Mouse (Mus musculus) liver, adult 2 months (tissue): ENCODE data around the gene Stk10. TPM values are rescaled to one million over a fixed set of nuclear protein-coding genes. Genes with fewer than 3 reads are reported as not detected.

Source experiments
- DNase-seq: peaks from one replicate; pipeline ENCODE4 v3.0.0-alpha.2; 2011; ENCODE audit warnings: low read depth, low spot score; ENCODE audit errors: extremely low read depth
- H3K27ac ChIP-seq: fragments of 200-500 bp; replicated peaks from 2 replicates; pipeline ENCODE4 v1.5.1; 2012; ENCODE audit warnings: low read depth, mild to moderate bottlenecking, control low read depth, inconsistent platforms, low read length; ENCODE audit not compliant: insufficient read depth
- H3K27me3 ChIP-seq: fragments of 200-500 bp; 2 replicates; pipeline ENCODE4 v1.6.1; 2012; ENCODE audit warnings: mild to moderate bottlenecking, moderate library complexity, low read length, inconsistent platforms; ENCODE audit not compliant: control insufficient read depth, insufficient read depth
- H3K36me3 ChIP-seq: fragments of 200-500 bp; 2 replicates; pipeline ENCODE4 v1.6.1; 2012; ENCODE audit warnings: low read length, inconsistent platforms; ENCODE audit not compliant: control insufficient read depth, insufficient read depth
- H3K4me1 ChIP-seq: fragments of 200-500 bp; 2 replicates; pipeline ENCODE4 v1.6.1; 2011; ENCODE audit warnings: low read length; ENCODE audit not compliant: control insufficient read depth, insufficient read depth
- H3K4me3 ChIP-seq: fragments of 200-500 bp; 2 replicates; pipeline ENCODE4 v1.5.1; 2011; ENCODE audit warnings: low read depth, mild to moderate bottlenecking, control low read depth, low read length, moderate library complexity; ENCODE audit not compliant: insufficient read depth
- H3K79me2 ChIP-seq: fragments of 200-500 bp; 2 replicates; pipeline ENCODE4 v1.6.1; 2012; ENCODE audit warnings: inconsistent platforms, mild to moderate bottlenecking, low read length, moderate library complexity; ENCODE audit not compliant: control insufficient read depth, insufficient read depth
- H3K9ac ChIP-seq: fragments of 200-500 bp; 2 replicates; pipeline ENCODE4 v1.6.1; 2012; ENCODE audit warnings: low read depth, mild to moderate bottlenecking, control low read depth, inconsistent platforms, low read length
- CTCF ChIP-seq: fragments of 200-500 bp; IDR thresholded peaks from 2 replicates; pipeline ENCODE4 v1.5.1; 2011; ENCODE audit warnings: low read depth, low read length, control low read depth
- POLR2A ChIP-seq: fragments of 200-500 bp; IDR thresholded peaks from 2 replicates; pipeline ENCODE4 v1.6.1; 2011; ENCODE audit warnings: low read length, control low read depth; ENCODE audit not compliant: insufficient read depth; ENCODE audit errors: extremely low read depth
- WGBS: fragments of 180-500 bp; shearing (Covaris S2); methylation state at CpG from one replicate; pipeline ENCODE4 v1.1.7; 2018; 5-methylcytosine and 5-hydroxymethylcytosine counted together
- polyA plus RNA-seq: library from polyadenylated mRNA; depleted of rRNA; stranded (reverse); fragments of >200 nt; gene quantifications from 2 replicates; pipeline ENCODE4 v1.2.3, GENCODE M21; 2012
- total RNA-seq: library from RNA; depleted of rRNA; stranded (reverse); fragments of >200 nt; gene quantifications from 2 replicates; pipeline ENCODE4 v1.2.3, GENCODE M21; 2014

Stk10 gene
- total and polyA plus RNA-seq, 2 experiments: 2.0 to 2.4 TPM

- Histone ChIP-seq H3K27me3 (no peaks in the 10 kb centered on the region), H3K79me2 (no peaks in the 10 kb centered on the region), H3K4me3 (no peak overlapping the region), H3K9ac (no peak overlapping the region), H3K4me1 (peaks cover 3% of the 10 kb centered on the region; the same call in 1 of the 2 replicates), H3K36me3 (no peaks in the 10 kb centered on the region), H3K27ac (no peak overlapping the region)
- no peak for TF ChIP-seq POLR2A
- TF ChIP-seq CTCF: no peak
- no peak for DNase-seq
- 95% methylated on average over 6 of the region's 6 CpGs for whole genome bisulfite sequencing
Observed at GRCm38 (mm10) chr11:32549236-32549635, 16.1 kb downstream of the Stk10 start.

GRCm38 (mm10) chr11:32550102-32550501 lies 17.0 kb downstream of the Stk10 start:
- H3K9ac ChIP-seq: no peak overlapping the region
- H3K79me2 ChIP-seq: no peaks in the 10 kb centered on the region
- H3K36me3 ChIP-seq: no peaks in the 10 kb centered on the region
- WGBS: 94% methylated on average over 4 of the region's 4 CpGs
- H3K4me3 ChIP-seq: no peak overlapping the region
- H3K27me3 ChIP-seq: no peaks in the 10 kb centered on the region
- TF ChIP-seq POLR2A (no peak), CTCF (no peak)
- no peak overlapping the region for H3K27ac ChIP-seq
- H3K4me1 ChIP-seq: peaks cover 6% of the 10 kb centered on the region; the same call in 1 of the 2 replicates
- no peak for DNase-seq

- TF ChIP-seq POLR2A (no peak), CTCF (no peak)
- H3K4me1 ChIP-seq: peaks cover 8% of the 10 kb centered on the region; the same call in 1 of the 2 replicates
- H3K36me3 ChIP-seq: no peaks in the 10 kb centered on the region
- no peak overlapping the region for H3K9ac ChIP-seq
- WGBS: 84% methylated on average over 4 of the region's 4 CpGs
- H3K4me3 ChIP-seq: no peak overlapping the region
- no peaks in the 10 kb centered on the region for H3K79me2 ChIP-seq
- no peak for DNase-seq
- H3K27me3 ChIP-seq: no peaks in the 10 kb centered on the region
- H3K27ac ChIP-seq: no peak overlapping the region
Observed at GRCm38 (mm10) chr11:32551056-32551455, 18.0 kb downstream of the Stk10 start.

GRCm38 (mm10) chr11:32551579-32552297 lies 18.6 kb downstream of the Stk10 start:
- no peaks in the 10 kb centered on the region for H3K36me3 ChIP-seq
- WGBS: 88% methylated on average over 12 of the region's 12 CpGs
- H3K27me3 ChIP-seq: no peaks in the 10 kb centered on the region
- H3K4me3 ChIP-seq: no peak overlapping the region
- no peaks in the 10 kb centered on the region for H3K79me2 ChIP-seq
- no peak for DNase-seq
- peaks cover 10% of the 10 kb centered on the region; the same call in 1 of the 2 replicates for H3K4me1 ChIP-seq
- H3K27ac ChIP-seq: no peak overlapping the region
- no peak overlapping the region for H3K9ac ChIP-seq
- TF ChIP-seq POLR2A: no peak
- TF ChIP-seq CTCF: no peak

- TF ChIP-seq POLR2A (no peak), CTCF (no peak)
- WGBS: 44% methylated on average over 13 of the region's 13 CpGs
- Histone ChIP-seq H3K27me3 (no peaks in the 10 kb centered on the region), H3K36me3 (no peaks in the 10 kb centered on the region), H3K79me2 (no peaks in the 10 kb centered on the region), H3K4me3 (no peak overlapping the region), H3K27ac (no peak overlapping the region; the same call in 1 of the 2 replicates), H3K4me1 (peaks cover 10% of the 10 kb centered on the region; the same call in 1 of the 2 replicates), H3K9ac (no peak overlapping the region)
- peak; percentile 78 for DNase-seq
Observed at GRCm38 (mm10) chr11:32552401-32553090, 19.4 kb downstream of the Stk10 start.
